Mouse (Mus musculus) spleen, adult 2 months (tissue): ENCODE data around the gene Dip2c.

ENCODE experiments used
- CTCF ChIP-seq: fragments of 200-500 bp; IDR thresholded peaks from 2 replicates; pipeline ENCODE4 v1.5.1; 2011; ENCODE audit warnings: mild to moderate bottlenecking, inconsistent platforms; ENCODE audit not compliant: insufficient read depth, insufficient read length, insufficient replicate concordance; ENCODE audit errors: extremely low read depth
- POLR2A ChIP-seq: fragments of 200-500 bp; IDR thresholded peaks from 2 replicates; pipeline ENCODE4 v1.6.1; 2011; ENCODE audit warnings: low read depth, low read length, inconsistent platforms

DNA sequence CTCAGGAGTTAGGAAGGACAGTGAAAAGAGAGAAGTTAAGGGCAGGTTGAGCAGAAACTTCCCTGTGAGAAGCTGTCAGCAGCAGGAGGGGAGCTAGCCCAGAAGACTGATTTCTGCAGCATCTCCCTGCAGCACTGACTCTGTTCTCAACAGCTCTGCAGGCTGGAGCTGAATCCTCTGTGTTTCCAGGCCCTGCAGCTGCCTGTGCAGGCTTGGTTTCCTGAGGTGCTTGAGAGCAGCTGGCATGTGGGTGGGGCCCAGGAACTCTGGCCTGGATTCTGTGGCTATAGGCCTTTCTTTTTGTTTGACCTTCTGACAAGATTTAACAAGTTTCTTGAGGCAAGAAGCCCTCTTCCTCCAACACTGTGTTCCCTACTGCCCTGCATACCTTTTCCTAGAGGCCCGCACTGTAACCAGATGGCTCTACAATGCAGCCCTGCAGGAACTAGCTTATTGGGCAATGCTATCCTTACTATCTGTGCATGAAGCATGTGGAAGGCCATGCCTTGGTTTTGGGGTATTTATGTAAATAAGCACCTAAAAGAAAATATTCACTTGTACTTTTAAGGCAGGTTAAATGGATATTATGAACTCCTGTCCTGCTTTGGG is 53.1 kb downstream of the Dip2c start:
- TF ChIP-seq CTCF (no peak), POLR2A (no peak)
